Mouse (Mus musculus): ENCODE measurements around the gene Lgals9. TPM values are rescaled to one million over a fixed set of nuclear protein-coding genes. Genes with fewer than 3 reads are reported as not detected.

The Lgals9 gene
- polyA plus RNA-seq, 1 experiment: 58.6 TPM

DNA sequence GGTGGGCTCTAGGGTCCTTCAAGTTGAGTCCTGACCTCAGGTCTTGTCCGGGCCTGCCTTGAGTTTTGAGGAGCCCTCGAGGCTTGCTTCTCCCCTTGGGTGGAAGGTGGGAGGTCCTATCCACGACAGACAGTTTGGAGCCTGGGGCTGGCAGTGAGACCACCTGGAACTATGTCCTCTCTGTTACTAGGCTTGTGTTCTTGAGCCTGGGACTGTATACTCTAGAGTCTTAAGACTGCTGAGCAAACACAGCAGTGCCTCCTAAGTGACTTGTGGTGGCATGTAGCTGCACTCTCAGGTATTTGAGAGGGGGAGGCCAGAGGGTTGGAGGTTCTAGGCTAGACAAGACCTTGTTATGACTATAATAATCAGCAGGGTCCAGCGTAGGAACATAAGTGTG lies 50.0 kb downstream of the Lgals9 start:
- no peak overlapping the region for H3K27ac ChIP-seq (ENCODE audit: control insufficient read depth, insufficient read depth, low read depth, low read length, poor library complexity)
- 76% methylated on average over 4 of the region's 4 CpGs for WGBS
- no peaks in the 10 kb centered on the region for H3K4me1 ChIP-seq (ENCODE audit: control insufficient read depth, insufficient read depth, low read length)
- TF ChIP-seq CTCF (IDR thresholded peaks at IDR 0.05; ENCODE audit: control insufficient read depth, insufficient read depth, low read length) (no peak), POLR2A (IDR thresholded peaks at IDR 0.05; ENCODE audit: borderline replicate concordance, control insufficient read depth, low read depth, low read length) (no peak)
- H3K4me3 ChIP-seq (replicated peaks; ENCODE audit: control insufficient read depth, low read depth, low read length): no peak overlapping the region

DNA sequence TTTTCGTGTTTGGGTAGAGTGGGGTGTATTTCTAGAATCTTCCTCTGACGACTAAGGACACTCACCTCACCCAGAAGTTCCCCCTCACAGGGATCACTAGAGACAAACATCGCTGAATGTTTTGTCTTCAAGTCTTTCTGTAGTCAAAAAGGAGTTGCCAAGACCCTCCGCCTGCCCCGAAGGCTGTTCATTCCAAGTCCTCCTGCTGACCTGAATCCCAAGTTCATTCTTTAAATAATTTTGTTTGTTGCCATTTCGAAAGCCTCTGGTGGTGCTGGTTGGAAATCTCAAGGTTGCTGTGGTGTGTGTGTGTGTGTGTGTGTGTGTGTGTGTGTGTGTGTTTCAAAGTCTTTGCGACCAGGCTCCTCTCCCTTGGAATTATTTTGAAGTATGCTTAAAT lies 50.4 kb downstream of the Lgals9 start:
- TF ChIP-seq CTCF (IDR thresholded peaks at IDR 0.05; ENCODE audit: control insufficient read depth, insufficient read depth, low read length): no peak
- TF ChIP-seq POLR2A (IDR thresholded peaks at IDR 0.05; ENCODE audit: borderline replicate concordance, control insufficient read depth, low read depth, low read length): no peak
- 73% methylated on average over 7 of the region's 7 CpGs for WGBS

DNA sequence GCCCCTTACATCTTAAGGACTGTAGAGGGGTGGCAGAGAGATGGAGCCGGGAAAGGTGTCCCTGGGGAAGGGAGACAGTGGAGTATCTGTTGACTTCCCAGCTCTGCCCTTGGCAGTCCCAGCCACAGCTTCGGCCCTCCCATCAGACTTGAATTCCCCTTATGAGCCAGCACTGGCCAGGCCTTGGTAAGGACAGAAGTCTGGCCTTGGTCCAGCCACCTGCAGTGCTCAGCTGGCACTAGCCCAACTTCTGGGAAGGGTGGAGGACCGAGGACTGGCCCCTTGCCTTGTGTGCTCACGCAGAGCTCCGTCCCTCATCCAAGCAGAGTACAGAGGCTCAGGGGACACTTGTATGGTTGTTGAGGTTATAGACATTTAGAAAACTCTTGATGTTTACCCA lies 55.4 kb downstream of the Lgals9 start:
- 67% methylated on average over 5 of the region's 5 CpGs for WGBS
- no peak overlapping the region for H3K27ac ChIP-seq (ENCODE audit: control insufficient read depth, insufficient read depth, low read depth, low read length, poor library complexity)
- TF ChIP-seq CTCF (IDR thresholded peaks at IDR 0.05; ENCODE audit: control insufficient read depth, insufficient read depth, low read length): no peak
- TF ChIP-seq POLR2A (IDR thresholded peaks at IDR 0.05; ENCODE audit: borderline replicate concordance, control insufficient read depth, low read depth, low read length): no peak

More for the DNA sequence above, 50.4 kb downstream of the Lgals9 start:
- Histone ChIP-seq H3K4me3 (replicated peaks; ENCODE audit: control insufficient read depth, low read depth, low read length) (no peak overlapping the region), H3K4me1 (ENCODE audit: control insufficient read depth, insufficient read depth, low read length) (no peaks in the 10 kb centered on the region), H3K27ac (ENCODE audit: control insufficient read depth, insufficient read depth, low read depth, low read length, poor library complexity) (no peak overlapping the region)

DNA sequence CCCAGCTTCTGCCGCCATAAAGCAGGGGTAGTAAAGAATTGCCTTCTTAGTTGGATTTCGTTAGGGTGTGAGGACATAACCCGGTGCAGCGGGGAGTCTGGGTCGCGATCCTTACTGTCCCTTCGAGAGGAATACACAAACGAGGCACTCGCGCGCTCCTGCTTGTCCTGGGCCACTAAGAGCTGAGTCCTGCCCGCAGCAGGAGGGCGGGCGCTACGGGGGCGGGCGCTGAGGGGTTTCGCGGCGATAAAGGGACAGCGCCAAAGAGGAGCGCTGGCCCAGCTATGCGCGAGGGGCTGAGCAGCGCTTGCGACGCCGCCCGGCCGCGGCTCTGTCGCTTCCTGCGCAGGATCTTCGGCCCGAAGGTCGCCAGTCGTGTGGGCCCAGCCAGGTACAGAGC lies 59.8 kb downstream of the Lgals9 start:
- H3K4me1 ChIP-seq (ENCODE audit: control insufficient read depth, insufficient read depth, low read length): peaks cover 2% of the 10 kb centered on the region
- TF ChIP-seq POLR2A (IDR thresholded peaks at IDR 0.05; ENCODE audit: borderline replicate concordance, control insufficient read depth, low read depth, low read length) (no peak), CTCF (IDR thresholded peaks at IDR 0.05; ENCODE audit: control insufficient read depth, insufficient read depth, low read length) (no peak)
- WGBS: 2% methylated on average over 37 of the region's 37 CpGs
- H3K27ac ChIP-seq (ENCODE audit: control insufficient read depth, insufficient read depth, low read depth, low read length, poor library complexity): no peak overlapping the region
- no peak overlapping the region for H3K4me3 ChIP-seq (replicated peaks; ENCODE audit: control insufficient read depth, low read depth, low read length)

More for the DNA sequence above, 55.4 kb downstream of the Lgals9 start:
- Histone ChIP-seq H3K4me3 (replicated peaks; ENCODE audit: control insufficient read depth, low read depth, low read length) (no peak overlapping the region), H3K4me1 (ENCODE audit: control insufficient read depth, insufficient read depth, low read length) (no peaks in the 10 kb centered on the region; the same call in 1 of the 2 replicates)

DNA sequence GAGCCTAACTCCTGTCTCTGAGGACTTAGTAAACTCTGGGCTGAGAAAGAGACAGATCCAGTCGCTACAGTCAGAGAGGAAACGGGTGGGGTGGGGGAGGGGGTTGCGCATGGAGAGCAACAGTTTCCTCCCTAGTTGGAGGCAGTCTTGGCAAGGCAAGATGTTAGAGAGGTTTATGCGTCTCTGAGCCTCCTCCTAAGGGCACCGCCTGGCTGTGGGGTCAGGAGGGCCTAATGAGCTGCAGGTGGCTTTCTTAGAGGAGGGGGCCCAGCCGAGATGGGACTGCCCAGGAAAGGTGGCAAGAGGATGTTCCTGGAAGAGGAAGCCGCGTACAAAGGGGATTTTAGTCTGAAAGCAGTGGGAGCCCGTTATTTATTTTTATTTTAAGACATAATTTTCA lies 60.6 kb downstream of the Lgals9 start:
- Histone ChIP-seq H3K4me1 (ENCODE audit: control insufficient read depth, insufficient read depth, low read length) (peaks cover 2% of the 10 kb centered on the region), H3K4me3 (replicated peaks; ENCODE audit: control insufficient read depth, low read depth, low read length) (no peak overlapping the region), H3K27ac (ENCODE audit: control insufficient read depth, insufficient read depth, low read depth, low read length, poor library complexity) (no peak overlapping the region)
- TF ChIP-seq POLR2A (IDR thresholded peaks at IDR 0.05; ENCODE audit: borderline replicate concordance, control insufficient read depth, low read depth, low read length) (no peak), CTCF (IDR thresholded peaks at IDR 0.05; ENCODE audit: control insufficient read depth, insufficient read depth, low read length) (no peak)
- 3% methylated on average over 9 of the region's 9 CpGs for WGBS

DNA sequence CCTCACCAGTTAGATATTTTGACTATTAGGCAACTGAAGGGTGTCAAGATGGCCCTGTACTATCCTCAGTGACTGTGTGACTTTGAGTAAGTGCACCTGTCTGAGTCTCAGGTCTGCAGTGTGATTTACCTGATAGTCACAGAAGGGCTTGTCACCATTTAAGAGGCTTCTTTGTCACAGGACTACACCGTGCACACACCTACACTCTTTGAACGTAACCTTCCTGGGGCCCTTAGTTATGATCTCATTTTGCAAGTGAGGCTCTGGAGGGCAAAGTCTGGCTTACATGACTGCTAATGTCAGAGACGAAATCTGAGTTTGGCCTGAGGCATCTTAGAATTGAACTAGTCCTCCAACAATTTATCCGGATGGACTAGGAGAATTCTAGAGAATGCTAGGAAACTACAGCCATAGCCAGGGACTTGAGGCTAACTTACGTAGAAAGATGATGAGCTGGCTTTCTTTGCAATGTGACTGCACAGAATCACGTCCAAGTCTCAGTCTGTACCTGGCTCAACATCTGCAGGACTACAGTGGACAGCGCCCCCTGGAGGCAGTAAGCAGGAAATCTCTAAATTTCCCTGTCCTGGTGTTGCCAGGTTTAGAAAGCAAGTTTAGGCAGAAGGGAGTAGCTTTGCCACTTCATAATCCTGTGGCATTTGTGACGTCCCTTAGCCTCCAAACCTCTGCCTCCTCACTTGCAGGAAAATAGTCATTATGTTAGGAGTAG lies 61.9 kb downstream of the Lgals9 start:
- Histone ChIP-seq H3K27ac (ENCODE audit: control insufficient read depth, insufficient read depth, low read depth, low read length, poor library complexity) (no peak overlapping the region), H3K4me1 (ENCODE audit: control insufficient read depth, insufficient read depth, low read length) (peaks cover 2% of the 10 kb centered on the region), H3K4me3 (replicated peaks; ENCODE audit: control insufficient read depth, low read depth, low read length) (no peak overlapping the region)
- no peak for TF ChIP-seq POLR2A (IDR thresholded peaks at IDR 0.05; ENCODE audit: borderline replicate concordance, control insufficient read depth, low read depth, low read length)
- TF ChIP-seq CTCF (IDR thresholded peaks at IDR 0.05; ENCODE audit: control insufficient read depth, insufficient read depth, low read length): peak; percentile 93
- 37% methylated on average over 8 of the region's 8 CpGs for WGBS

DNA sequence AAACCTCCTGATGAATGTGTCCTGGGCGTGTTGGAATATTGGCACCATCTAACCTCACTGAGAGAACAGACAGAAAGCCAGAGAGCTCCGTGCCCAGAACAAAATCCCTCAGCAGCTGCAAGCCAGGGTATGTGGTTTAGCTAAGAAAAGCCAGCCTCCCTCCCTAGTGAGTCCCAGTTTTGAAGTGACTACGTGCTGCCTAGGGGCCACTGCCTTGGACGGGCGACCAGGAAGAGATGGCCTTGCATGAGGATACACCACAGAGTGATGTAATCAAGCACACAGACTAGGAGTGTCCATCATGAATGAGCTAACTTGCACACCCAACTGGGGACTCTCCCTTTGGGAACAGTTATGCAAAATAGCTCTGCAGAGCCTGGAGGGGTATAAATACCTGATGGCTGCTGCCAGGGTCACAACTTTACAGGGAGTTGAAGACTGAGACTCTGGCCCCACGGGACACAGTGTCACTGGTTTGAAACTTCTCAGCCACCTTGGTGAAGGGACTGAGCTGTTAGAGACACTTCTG lies 64.3 kb downstream of the Lgals9 start, which contains the start of gene Nos2:
Gene Nos2 (plus strand): TSS at position 377 of the 529 bp plus-strand sequence.
- Histone ChIP-seq H3K4me3 (replicated peaks; ENCODE audit: control insufficient read depth, low read depth, low read length) (no peak within 1 kb of the TSS), H3K4me1 (ENCODE audit: control insufficient read depth, insufficient read depth, low read length) (peaks cover 5% of the 10 kb centered on the region), H3K27ac (ENCODE audit: control insufficient read depth, insufficient read depth, low read depth, low read length, poor library complexity) (no peak within 1 kb of the TSS)
- 34% methylated on average over 6 of the region's 6 CpGs for WGBS
- TF ChIP-seq CTCF (IDR thresholded peaks at IDR 0.05; ENCODE audit: control insufficient read depth, insufficient read depth, low read length): no peak
- TF ChIP-seq POLR2A (IDR thresholded peaks at IDR 0.05; ENCODE audit: borderline replicate concordance, control insufficient read depth, low read depth, low read length): no peak

DNA sequence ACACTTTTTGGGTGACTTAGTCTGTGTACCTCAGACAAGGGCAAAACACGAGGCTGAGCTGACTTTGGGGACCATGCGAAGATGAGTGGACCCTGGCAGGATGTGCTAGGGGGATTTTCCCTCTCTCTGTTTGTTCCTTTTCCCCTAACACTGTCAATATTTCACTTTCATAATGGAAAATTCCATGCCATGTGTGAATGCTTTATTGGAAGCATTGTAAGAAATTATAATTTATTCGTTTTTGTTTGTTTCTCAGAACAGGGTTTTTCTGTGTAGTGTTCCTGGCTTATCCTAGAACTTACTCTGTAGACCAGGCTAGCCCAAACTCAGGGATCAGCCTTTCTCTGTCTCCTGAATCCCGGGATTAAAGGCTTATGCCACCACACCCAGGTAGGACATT lies 65.0 kb downstream of the Lgals9 start:
- peaks cover 5% of the 10 kb centered on the region for H3K4me1 ChIP-seq (ENCODE audit: control insufficient read depth, insufficient read depth, low read length)
- TF ChIP-seq CTCF (IDR thresholded peaks at IDR 0.05; ENCODE audit: control insufficient read depth, insufficient read depth, low read length) (no peak), POLR2A (IDR thresholded peaks at IDR 0.05; ENCODE audit: borderline replicate concordance, control insufficient read depth, low read depth, low read length) (no peak)
- WGBS: 68% methylated on average over 4 of the region's 4 CpGs
- no peak overlapping the region for H3K4me3 ChIP-seq (replicated peaks; ENCODE audit: control insufficient read depth, low read depth, low read length)
- H3K27ac ChIP-seq (ENCODE audit: control insufficient read depth, insufficient read depth, low read depth, low read length, poor library complexity): no peak overlapping the region
